Mouse (Mus musculus) layer of hippocampus, adult 8-10 months (tissue): ENCODE results near the gene Grid2. TPM values are rescaled to one million over a fixed set of nuclear protein-coding genes. Genes with fewer than 3 reads are reported as not detected.

Source experiments
- DNase-seq, 2 experiments: peaks; one replicate each; pipeline ENCODE4 v3.0.0; 2022; ENCODE audit warnings: low spot score in 2 of 2
- total RNA-seq, 4 experiments: library from RNA; stranded (reverse); gene quantifications; 2 replicates each; pipeline ENCODE4 v1.2.4; 2022

The Grid2 gene
- total RNA-seq, 4 experiments from 2014 or later, result 13.2 to 17.8 (median 16.2) TPM

GRCm38 (mm10) chr6:64304709-64305476, 1049.2 kb downstream of the Grid2 start:
- no peak for DNase-seq

- DNase-seq, result no peak
These were observed 1053.0 kb downstream of the Grid2 start for GRCm38 (mm10) chr6:64308631-64309030.

- DNase-seq, result no peak
These were observed 1057.5 kb downstream of the Grid2 start for GRCm38 (mm10) chr6:64313132-64313531.

GRCm38 (mm10) chr6:64326936-64327335, 1071.3 kb downstream of the Grid2 start:
- DNase-seq, result no peak

DNA sequence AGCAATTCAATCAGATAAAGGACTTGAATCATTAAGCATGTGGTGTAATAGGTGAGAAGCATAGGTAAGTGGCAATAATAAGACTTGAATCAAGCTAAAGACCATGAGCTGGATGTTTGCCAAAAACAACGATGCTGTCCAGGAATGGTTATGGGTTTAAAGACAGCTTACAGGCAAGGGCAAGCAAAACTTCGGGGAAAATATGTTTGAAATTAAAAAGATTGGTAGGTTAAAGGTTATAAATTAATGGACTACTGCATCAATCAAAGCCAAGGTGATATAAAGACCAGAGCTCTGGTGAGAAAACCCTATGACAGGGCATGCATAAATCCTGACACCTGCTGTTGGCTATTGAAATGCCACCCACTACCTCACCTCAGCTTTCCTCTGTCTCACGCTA, 1072.2 kb downstream of the Grid2 start:
- DNase-seq, result no peak

- DNase-seq, result no peak
These were observed 1142.9 kb downstream of the Grid2 start for GRCm38 (mm10) chr6:64398413-64399098.

DNA sequence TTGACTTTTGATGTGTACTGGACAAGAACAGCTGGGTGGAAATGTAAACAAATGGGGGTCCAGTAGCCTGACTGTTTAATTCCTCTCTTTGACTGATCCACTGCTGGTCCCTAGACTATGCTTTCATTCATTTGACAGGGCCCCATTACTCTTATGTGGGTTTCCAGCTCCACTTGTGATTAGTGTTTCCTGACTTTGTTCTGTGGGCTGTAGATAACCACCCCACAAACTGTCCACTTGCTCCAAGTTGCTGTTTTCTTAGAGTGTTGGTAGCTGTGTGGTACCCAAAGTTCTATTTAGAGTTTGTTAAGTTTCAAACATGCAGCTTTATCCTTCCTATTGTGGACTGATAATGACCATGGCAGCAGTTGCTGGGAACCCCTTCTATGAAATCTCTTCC, 1172.0 kb downstream of the Grid2 start:
- no peak for DNase-seq

DNA sequence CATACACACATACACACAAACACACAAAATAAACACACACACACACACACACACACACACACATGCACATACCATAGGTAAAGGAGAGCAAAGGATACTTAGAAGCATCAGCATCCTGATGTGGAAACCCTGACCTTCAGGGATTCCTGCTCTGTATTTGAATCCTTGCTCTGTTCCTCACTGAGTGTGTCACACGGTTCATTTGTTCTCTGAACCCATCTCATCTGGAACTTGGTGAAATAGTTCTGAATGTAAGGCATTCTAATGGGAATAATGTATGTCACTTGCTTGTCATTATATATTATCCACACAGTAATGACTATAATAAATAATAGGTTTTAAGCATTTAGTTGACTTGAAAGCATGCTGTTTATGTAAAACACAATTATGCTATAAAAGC, 1173.2 kb downstream of the Grid2 start:
- DNase-seq, result no peak

GRCm38 (mm10) chr6:64448127-64448526, 1192.5 kb downstream of the Grid2 start:
- no peak for DNase-seq

- no peak for DNase-seq
These were observed 1193.2 kb downstream of the Grid2 start for GRCm38 (mm10) chr6:64448864-64449355.

GRCm38 (mm10) chr6:64450770-64451169, 1195.1 kb downstream of the Grid2 start:
- no peak for DNase-seq

DNA sequence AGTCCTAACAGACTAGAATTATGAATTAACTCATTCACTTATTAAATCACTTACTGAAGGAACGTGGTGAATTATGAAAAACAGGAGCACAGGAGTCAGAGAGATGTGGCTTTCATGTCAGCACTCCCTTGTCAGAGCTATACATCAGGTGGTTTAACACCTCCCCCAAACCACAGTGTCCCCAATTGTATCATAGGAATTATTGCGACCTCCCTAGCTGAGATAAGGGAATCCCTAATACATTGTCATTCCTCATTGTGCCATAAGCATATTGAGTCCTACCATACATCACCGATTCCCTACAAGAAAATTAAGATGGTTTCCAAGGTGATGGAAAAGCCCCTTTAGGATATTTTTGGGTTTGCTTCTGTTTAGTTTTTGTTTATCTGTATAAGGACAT, 1224.2 kb downstream of the Grid2 start:
- no peak for DNase-seq

DNA sequence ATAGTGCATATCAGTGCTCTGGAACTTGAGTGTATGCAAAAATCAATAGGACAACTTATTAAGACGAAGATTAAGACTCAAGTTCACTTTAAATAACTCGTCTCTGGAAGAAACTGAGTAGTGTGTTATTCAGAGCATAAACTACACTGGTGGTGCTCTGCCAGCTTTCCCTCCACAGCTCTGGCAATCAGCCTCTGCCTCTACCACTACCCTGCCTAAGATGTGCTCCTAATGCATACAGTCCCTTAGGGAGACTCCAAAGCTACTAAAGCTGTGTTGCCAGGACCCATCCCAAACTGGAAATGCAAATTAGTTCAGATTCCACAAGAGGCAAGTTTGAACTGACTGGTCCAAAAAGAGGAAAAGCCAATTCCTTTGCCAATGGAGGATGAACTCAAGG, 1224.9 kb downstream of the Grid2 start:
- DNase-seq, result no peak

DNA sequence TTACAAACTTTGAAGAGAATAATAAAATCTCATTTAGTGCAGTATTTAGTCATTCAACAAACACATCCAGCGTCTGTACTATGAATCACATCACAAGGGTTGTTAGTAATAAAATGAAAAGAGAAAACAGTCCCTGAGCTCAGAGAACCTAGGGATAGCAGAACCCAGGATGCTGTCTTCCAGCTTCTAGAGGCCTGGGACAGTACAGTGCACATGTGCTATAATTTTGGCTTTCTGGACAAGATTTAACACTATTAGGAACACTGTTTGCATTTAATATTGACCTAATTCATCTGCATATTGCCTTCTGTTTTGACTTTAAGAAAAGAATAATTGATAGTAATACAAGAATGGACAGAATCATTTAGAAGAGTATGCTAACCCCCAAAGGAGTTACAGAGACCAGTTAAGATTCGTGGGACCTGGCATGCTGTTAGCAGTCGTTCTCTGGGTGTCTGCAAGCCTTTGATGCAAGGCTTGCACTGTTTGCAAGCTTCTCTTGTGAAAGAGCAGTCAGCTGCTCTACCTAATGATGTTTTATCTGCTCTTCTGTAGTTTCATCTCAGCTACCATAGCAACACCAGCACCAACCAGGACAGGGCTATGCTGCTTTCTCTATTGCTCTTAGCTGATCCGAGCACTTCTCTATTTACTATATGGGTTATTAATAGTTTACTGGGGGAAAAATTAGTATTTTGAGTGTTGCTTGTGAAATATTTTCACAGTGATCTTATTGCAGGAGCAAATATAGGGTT, 1234.8 kb downstream of the Grid2 start:
- peak in 1 of 2 experiments; percentile 7 for DNase-seq

- no peak for DNase-seq
These were observed 1248.7 kb downstream of the Grid2 start for GRCm38 (mm10) chr6:64504394-64504793.

DNA sequence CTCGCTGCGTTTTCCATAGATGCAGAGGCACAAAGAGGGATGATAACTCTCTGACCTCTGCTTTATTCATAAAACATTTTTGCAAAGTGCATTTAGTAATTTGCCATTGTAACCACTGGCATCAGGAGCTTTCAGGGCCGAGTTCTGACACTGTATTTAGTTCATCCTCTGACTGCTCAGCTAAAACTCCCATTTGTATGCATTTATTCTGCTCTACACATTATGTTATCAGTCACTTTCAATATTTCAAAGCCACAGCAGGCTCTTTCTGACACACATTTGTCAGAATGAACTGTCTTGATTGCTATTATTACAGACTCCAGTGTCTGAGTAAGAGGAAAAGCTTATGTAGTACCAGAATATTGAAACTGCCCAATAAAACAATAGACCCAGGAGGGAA, 1286.5 kb downstream of the Grid2 start:
- no peak for DNase-seq

DNA sequence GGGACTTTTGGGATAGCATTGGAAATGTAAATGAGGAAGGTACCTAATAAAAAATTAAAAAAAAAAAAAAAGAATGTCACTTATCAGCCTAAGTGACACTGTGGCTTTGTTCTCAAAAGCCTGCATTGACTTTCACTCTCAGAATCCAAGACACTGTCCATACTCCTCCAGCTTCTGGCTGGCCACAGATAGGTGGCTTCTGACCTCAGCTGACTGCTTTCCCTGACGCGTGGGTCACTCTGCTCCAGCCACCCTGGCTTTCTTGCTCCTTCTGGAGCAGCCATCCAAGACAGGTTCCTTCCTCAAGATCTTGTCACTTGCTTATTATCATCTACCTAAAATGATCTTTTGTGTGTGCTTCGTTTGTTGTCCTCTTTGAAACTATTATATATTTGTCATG, 1298.0 kb downstream of the Grid2 start:
- DNase-seq, result no peak

- peak in 1 of 2 experiments; percentile 16 for DNase-seq
These were observed 1299.5 kb downstream of the Grid2 start for GRCm38 (mm10) chr6:64555220-64555619.

GRCm38 (mm10) chr6:64568599-64568998, 1312.9 kb downstream of the Grid2 start:
- DNase-seq, result peak in 1 of 2 experiments; percentile 48

GRCm38 (mm10) chr6:64581338-64581737, 1325.7 kb downstream of the Grid2 start:
- no peak for DNase-seq

DNA sequence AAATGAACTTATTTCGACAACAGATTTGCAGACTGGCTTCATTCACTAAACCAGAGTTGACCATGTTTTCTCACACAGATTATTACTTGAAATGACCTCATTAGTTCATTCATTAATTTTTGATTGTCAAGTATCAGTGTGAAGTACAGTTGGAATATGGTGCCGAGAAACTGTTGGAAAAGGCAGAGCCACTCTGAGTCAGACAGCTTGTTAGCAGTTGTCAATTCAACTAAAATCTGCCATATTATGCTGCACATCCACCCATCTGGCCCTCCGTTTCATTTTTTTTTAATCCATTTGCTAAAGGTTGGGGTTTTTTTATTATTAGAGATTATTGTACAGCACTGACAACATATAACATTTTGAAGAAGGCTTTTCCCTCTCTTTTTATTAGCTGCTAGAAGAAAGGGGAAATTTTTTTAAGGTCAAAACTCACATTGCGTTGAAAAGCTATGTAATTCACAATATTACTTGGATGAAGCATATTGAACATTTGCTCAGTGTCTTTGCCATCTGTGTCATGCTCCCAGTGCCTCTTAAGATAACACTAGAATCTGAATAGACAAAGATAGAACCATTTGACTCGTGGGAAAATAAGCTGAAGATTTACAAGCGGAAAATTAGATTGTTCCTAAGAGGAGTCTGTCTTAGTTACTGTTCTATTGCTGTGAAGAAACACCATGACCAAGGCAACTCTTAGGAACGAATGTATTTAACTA, 1333.0 kb downstream of the Grid2 start:
- no peak for DNase-seq
